Mouse (Mus musculus) right cerebral cortex, postnatal 25 days (tissue): ENCODE data around the gene Stap2.

Experiments
- DNase-seq: peaks from one replicate; pipeline ENCODE4 v3.0.0; 2022

The Stap2 gene

GRCm38 (mm10) chr17:56003000-56003399 lies 2.4 kb downstream of the Stap2 start:
- DNase-seq: no peak

- DNase-seq: no peak
Measured at GRCm38 (mm10) chr17:55999794-56000499, 5.4 kb downstream of the Stap2 start.

GRCm38 (mm10) chr17:55996007-55996406 lies 9.4 kb downstream of the Stap2 start:
- no peak for DNase-seq

GRCm38 (mm10) chr17:55990278-55990898 lies 15.0 kb downstream of the Stap2 start:
- no peak for DNase-seq

- peak; percentile 86 for DNase-seq
Measured at GRCm38 (mm10) chr17:55986030-55986961, 19.1 kb downstream of the Stap2 start, which contains the start of gene Fsd1. Gene Fsd1 (plus strand): TSS chr17:55986509.

GRCm38 (mm10) chr17:55977301-55977700 lies 28.1 kb downstream of the Stap2 start:
- no peak for DNase-seq

- DNase-seq: peak; percentile 66
Measured at GRCm38 (mm10) chr17:55976255-55976862, 29.0 kb downstream of the Stap2 start.

GRCm38 (mm10) chr17:55971453-55971852 lies 33.9 kb downstream of the Stap2 start:
- no peak for DNase-seq

GRCm38 (mm10) chr17:55969966-55970891 lies 35.2 kb downstream of the Stap2 start, which contains the start of gene Shd:
Gene Shd (plus strand): TSS chr17:55970467.
- no peak for DNase-seq

GRCm38 (mm10) chr17:55969560-55969959 lies 35.8 kb downstream of the Stap2 start:
- DNase-seq: no peak

GRCm38 (mm10) chr17:55968210-55968609 lies 37.2 kb downstream of the Stap2 start:
- DNase-seq: no peak

- no peak for DNase-seq
Measured at GRCm38 (mm10) chr17:55967186-55967585, 38.2 kb downstream of the Stap2 start.

GRCm38 (mm10) chr17:55964996-55965395 lies 40.4 kb downstream of the Stap2 start:
- DNase-seq: no peak

GRCm38 (mm10) chr17:55964496-55964895 lies 40.9 kb downstream of the Stap2 start:
- no peak for DNase-seq

GRCm38 (mm10) chr17:55963171-55963570 lies 42.2 kb downstream of the Stap2 start:
- no peak for DNase-seq

- no peak for DNase-seq
Measured at GRCm38 (mm10) chr17:55961631-55962030, 43.8 kb downstream of the Stap2 start.

- DNase-seq: no peak
Measured at GRCm38 (mm10) chr17:55960791-55961190, 44.6 kb downstream of the Stap2 start.

- no peak for DNase-seq
Measured at GRCm38 (mm10) chr17:55959946-55960740, 45.2 kb downstream of the Stap2 start.

GRCm38 (mm10) chr17:55958918-55959728 lies 46.3 kb downstream of the Stap2 start, which contains the start of gene Yju2:
Gene Yju2 (plus strand): TSS chr17:55959099.
- DNase-seq: peak; percentile 93

- no peak for DNase-seq
Measured at GRCm38 (mm10) chr17:55958584-55958886, 46.8 kb downstream of the Stap2 start.
